Mouse (Mus musculus) gastrocnemius, adult 2 months (tissue): Measurements from ENCODE around the gene Cmas. TPM values are rescaled to one million over a fixed set of nuclear protein-coding genes. Genes with fewer than 3 reads are reported as not detected.

Source experiments
- DNase-seq: peaks from one replicate; pipeline ENCODE4 v3.0.0; 2022
- H3K27ac ChIP-seq: fragments of 200-600 bp; 2 replicates; pipeline ENCODE4 v1.8.1; 2022; ENCODE audit warnings: mild to moderate bottlenecking
- H3K4me3 ChIP-seq: fragments of 200-600 bp; 2 replicates; pipeline ENCODE4 v1.8.1; 2022; ENCODE audit warnings: mild to moderate bottlenecking, moderate library complexity
- CTCF ChIP-seq: fragments of 200-600 bp; IDR thresholded peaks from 2 replicates; pipeline ENCODE4 v1.8.1; 2022; ENCODE audit warnings: antibody characterized with exemption, mild to moderate bottlenecking, moderate library complexity
- intact Hi-C: fragments of 180-260 bp; cut with DNase I; formaldehyde crosslinking; loops from one replicate; pipeline ENCODE4 v1.15.1; 2025
- total RNA-seq, 2 experiments: library from RNA; stranded (reverse); gene quantifications; 2 replicates each; pipeline ENCODE4 v1.2.3; 2021

The Cmas gene
- total RNA-seq, 2 experiments from 2014 or later, result 27.5 to 31.6 TPM

DNA sequence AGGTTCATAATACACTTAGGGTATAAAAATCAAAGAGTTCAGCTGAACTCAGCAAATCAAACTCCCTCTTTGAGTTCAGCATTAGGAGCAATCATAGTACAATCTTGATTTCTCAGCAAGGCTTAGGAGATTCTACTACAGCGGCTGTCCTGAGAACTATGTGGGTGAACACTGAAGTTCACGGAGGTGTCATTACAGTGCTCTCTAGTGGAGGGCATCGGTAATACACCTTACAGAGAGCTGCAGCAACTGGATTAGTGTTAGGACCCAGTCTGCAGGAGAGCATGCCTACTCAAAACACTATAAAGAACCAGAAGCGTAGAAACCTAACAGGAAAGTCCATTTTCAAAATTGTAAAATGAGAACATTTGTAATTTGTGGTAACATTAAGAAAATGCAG is 28.9 kb downstream of the Cmas start:
- TF ChIP-seq CTCF, result peak; percentile 80
- intact Hi-C loops, result no loop called here
- Histone ChIP-seq H3K4me3 (no peak overlapping the region), H3K27ac (no peak overlapping the region)
- DNase-seq, result peak; percentile 23

DNA sequence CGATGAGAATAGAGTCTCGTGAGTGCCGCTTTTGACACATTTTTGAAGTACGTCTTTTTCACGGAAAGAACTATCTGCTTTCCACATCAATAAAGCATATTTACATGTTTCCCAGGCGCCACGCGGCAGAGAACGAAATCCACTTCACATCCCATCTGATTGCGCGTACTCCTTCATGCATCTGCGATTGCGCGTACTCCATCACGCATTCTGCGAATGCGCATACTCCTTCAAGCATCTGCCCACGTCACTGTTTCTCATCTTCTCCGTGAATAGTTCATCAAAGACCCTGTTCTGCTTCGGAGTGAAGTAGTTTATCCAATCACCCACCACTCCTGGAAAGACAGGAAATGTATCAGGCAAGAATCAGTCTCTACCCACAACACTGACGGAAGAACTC is 29.6 kb downstream of the Cmas start:
- intact Hi-C loops, result no loop called here
- no peak for TF ChIP-seq CTCF
- no peak overlapping the region for H3K4me3 ChIP-seq
- DNase-seq, result no peak
- H3K27ac ChIP-seq, result no peak overlapping the region

DNA sequence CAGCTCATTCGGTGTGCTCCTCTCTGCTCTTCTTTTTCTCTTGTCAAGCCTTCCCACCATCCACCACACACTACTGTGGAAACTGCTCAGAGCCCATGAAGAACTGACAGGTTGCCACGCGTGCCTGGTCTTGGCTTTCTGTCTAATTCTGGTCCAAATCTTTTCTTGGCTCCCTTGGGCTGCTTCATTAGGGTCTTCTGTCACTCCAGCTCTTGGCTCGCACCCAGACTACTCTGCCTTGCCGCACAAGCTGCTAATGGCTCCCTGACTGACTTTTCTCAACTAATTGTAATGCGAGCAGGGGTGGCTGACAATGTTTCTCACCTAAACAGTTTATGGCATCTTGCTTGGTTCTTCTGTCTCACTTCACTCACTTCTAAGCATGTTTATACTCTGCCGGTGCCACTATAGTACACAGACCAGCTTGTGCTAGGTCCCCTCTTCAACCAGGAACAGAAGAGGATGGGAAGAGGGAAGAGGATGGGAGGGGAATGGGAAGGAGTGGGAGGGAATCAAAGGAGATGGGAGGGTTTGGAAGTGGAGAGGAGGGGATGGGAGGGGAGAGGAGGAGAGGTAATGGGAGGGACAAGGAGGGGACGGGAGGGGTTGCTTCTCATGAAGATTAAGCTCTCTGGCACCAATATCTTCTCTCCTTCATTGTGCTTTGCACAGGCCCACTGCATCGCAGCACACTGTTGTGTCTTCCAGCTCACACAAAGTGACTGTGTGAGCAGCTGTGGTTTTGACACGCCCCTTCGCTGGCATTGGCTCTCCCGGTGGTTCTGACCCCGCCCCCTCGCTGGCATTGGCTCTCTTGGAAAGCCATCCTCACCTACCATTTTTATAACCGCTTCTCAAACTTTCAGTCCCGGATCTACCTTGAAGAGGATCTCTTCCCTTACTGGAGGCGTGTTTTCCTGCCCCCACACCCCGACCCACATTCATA is 31.8 kb downstream of the Cmas start:
- no peak for TF ChIP-seq CTCF
- Histone ChIP-seq H3K27ac (no peak overlapping the region), H3K4me3 (no peak overlapping the region)
- DNase-seq, result no peak
- intact Hi-C loops, result no loop called here

DNA sequence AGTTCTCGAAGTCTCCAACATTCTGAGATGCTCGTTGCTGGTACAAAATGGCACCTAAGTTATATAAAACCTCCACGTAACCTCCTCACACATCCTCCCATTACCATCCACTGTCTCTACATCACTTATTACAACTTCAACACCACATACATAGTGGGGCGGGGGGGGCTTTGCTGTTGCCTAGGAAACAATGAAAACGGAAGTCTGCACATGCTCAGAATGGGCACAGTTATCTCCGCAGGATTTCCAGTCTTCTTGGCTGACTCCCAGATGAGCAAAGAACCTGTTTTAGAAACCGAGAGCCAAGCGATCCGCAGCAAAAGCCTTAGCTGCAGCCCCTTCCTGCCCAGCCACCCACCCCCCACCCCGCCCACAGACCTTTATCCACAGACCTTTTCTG is 33.2 kb downstream of the Cmas start:
- intact Hi-C loops, result no loop called here
- TF ChIP-seq CTCF, result no peak
- no peak for DNase-seq
- H3K4me3 ChIP-seq, result no peak overlapping the region
- H3K27ac ChIP-seq, result no peak overlapping the region

DNA sequence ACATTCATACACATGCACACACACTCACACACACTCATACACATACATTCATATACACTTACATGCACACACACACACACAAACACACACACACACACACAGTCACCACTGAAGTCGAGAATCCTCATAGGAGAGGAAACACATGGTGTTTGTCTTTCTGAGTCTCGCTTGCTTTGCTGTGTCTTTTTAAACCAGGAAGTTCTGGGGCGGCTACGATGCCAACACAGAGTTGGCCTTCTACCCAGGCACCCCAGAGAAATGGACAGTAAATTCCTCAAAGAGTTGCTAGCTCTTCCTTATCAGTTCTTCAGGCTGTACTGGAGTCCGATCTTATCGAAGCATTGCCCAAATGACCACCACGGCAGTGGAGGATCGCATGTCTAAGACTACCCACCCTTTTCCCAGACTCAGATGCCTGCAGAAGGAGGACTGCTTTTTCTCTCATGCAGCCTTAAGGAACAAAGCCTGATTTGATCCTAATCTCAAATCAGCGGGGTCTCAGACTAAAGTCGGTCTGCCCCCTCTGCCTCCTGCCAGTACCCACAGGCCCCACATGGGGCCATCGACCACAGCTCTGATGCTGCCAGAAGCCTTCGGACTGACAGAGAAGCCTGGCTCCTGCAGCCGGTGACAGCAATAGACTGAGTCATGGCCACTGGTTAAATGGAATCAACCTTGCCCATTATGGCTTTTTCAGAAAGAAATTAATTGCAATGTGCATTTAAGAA is 35.9 kb downstream of the Cmas start:
- Histone ChIP-seq H3K27ac (no peak overlapping the region), H3K4me3 (no peak overlapping the region)
- intact Hi-C loops, result no loop called here
- TF ChIP-seq CTCF, result no peak
- no peak for DNase-seq

DNA sequence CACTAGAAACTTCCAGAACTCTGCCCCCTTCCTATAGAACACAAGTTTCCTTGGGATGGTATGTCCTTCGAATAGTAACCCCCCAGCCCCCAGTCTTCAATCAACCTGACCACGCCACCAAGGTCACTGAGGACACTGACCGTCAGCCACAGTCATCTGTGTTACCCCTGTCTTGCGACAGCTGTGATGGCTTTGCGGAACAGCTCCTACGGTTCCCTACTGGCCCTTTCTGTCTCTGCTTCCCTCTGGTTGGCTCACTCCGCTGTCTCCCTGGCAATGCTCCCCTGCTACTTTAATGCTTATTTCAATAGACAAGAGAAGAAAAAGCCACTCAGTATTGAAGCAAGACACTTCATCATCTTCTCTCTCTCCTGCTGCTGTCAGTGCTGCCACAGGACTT is 37.0 kb downstream of the Cmas start:
- no peak for TF ChIP-seq CTCF
- no peak for DNase-seq
- intact Hi-C loops, result no loop called here
- Histone ChIP-seq H3K27ac (no peak overlapping the region), H3K4me3 (no peak overlapping the region)

DNA sequence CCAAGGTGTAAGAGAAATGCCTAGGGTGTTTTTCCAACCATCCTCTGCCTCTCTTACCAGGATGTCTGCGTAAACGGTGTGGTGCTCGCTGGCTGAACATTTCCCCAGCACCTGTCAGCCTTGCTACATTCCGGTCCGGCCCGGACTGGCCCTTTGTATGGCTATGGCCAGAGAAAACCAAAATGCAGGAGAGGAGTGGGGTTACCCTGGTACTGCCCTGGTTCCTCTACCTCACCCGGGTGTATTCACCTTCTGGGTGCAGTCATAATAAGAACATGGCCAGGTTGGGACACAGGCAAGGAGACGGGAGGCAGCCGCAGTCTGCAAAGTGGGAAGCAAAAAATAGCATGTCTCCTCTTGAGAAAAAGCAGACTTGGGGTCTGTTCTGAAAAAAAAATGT is 38.6 kb downstream of the Cmas start:
- Histone ChIP-seq H3K4me3 (no peak overlapping the region), H3K27ac (no peak overlapping the region)
- no peak for TF ChIP-seq CTCF
- intact Hi-C loops, result no loop called here
- no peak for DNase-seq

DNA sequence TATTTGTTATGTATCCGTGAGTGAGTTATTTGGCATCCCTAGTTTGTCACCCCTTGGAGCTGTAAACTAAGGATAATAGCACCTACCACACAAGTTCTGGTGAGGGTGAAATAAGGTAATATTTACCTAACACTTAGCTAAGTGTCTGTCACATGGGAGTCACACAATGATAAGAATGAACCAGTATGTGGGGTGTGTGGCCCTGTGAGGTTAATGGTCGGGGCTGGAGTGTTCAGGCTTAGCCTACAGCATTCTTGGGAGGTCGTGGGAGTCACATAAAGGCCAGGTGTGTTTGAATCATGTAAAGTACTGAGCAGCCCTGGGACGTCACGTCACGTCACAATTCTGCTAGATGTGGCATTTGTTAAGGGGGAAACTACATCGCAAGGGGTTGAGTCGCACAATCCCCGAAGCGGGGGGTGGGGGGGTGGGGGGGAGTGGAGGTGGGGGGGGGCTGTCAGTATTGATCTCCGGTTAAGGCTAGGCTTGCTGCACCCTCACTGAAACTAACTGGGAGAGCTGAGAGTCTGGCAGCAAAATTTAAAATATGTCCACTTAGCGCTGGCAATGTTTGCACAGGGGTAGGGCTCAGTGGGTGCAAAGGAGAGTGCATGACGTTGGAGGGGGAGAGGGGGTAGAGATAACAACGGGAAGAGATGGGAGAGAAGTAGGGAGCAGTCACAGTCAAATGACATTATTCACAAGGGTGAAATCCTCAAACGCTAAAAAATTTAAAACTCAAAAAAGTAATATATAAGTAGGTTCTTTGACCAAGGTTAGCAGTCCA is 39.4 kb downstream of the Cmas start:
- intact Hi-C loops, result no loop called here

DNA sequence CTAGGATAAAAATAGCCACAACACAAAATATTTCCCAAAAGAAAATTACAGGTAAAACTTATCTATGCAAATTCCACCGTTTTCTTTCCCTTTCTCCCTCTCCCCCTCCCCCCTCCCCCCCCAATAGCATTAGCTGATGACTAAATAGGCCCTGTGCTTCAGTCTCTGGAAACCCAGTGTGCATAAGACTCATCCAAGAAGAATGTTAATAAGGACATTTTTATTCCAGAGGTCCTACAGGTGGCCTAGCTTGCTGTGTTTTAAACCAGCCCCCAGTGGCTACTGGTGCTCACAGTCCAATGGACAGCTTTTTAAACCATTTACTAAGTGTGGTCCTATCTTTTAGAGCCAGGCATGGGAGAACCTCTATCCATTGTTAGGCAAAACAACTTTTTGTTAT is 41.5 kb downstream of the Cmas start:
- H3K27ac ChIP-seq, result no peak overlapping the region
- intact Hi-C loops, result no loop called here
- TF ChIP-seq CTCF, result no peak
- DNase-seq, result no peak
- no peak overlapping the region for H3K4me3 ChIP-seq

More for the DNA sequence above, 39.4 kb downstream of the Cmas start:
- no peak for TF ChIP-seq CTCF
- no peak for DNase-seq
- no peak overlapping the region for H3K4me3 ChIP-seq
- no peak overlapping the region for H3K27ac ChIP-seq

DNA sequence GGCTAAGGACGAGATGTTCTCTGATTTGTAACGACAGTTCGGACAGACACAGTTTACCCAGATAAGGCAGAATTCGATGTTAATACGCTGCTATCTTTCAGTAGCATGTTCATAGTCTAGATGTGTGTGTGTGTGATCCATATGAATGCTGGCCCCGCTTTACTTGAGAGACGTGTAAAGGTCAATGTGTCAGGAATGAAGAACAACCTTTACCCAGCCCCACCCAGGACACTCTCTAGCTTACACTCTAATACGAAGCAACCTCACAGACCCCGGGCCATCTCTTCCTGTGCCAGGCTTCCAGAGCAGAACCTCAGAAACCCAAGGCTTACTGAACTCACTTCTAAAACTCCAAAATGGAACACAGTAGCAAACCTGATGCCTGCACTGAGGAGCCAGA is 42.4 kb downstream of the Cmas start:
- intact Hi-C loops, result no loop called here
- no peak overlapping the region for H3K4me3 ChIP-seq
- DNase-seq, result no peak
- no peak overlapping the region for H3K27ac ChIP-seq
- no peak for TF ChIP-seq CTCF

DNA sequence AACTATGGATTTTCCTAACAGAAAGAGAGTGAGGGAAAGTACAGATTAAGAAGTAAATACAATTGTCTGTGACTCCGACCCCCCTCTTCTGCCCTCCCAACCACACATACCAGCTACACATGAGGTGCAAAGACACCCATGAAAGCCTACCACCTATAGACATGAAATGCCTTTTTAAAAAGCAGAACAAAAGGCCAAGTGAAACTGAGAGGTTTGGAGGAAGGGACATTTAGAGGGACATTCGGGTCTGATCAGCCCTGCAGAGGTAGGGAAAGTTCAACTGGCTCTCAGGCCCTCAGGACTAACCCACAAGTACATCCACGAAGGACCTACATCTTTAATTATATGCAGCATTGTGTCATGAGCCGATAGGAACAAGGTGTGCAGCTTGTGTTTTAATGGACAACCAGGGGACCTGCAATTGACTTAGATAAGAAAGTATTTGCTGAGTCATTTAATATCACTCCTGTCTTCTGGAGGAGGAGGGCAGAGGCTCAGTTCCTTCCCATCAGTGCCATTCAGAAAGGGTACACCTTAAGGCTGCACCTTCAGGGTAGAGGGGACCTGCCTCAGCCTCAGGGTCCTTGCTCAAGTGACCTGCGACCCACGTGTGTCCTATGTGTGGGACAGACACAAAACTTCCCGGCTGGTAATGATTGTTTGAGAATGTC is 43.4 kb downstream of the Cmas start:
- Histone ChIP-seq H3K4me3 (no peak overlapping the region), H3K27ac (no peak overlapping the region)
- DNase-seq, result no peak
- intact Hi-C loops, result no loop called here
- TF ChIP-seq CTCF, result no peak

DNA sequence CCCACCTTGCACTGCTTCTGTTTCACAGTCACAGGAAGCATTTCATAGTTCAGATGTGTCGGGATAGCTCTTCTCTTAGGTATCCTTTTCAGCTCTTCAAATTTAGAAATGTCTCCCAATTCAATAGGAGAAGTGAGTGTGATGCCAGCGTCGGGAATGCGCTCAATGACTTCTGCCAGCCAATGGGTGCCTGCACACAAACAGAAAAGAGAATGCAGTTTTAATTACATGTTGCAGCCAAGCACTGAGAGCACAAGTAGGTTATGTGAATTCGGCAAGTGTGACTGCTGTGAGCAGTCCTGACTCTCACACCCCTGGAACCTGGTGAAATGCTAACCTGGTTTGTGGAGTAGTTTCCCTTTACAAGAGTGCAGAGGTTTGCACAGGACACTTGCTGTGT is 45.2 kb downstream of the Cmas start:
- Histone ChIP-seq H3K27ac (no peak overlapping the region), H3K4me3 (no peak overlapping the region)
- intact Hi-C loops, result no loop called here
- no peak for DNase-seq
- no peak for TF ChIP-seq CTCF
